In genomic region chr14:55014991-55015766, GRCm38 (mm10) we compare ENCODE assay signal across 7 mouse cellular contexts. TPM values are rescaled to one million over a fixed set of nuclear protein-coding genes. Genes with fewer than 3 reads are reported as not detected.
DNase-seq lines count a peak whose midpoint lies in the region; ATAC-seq lines count a peak whose summit lies in the region.

Ngdn (plus strand) TSS chr14:55015454.

- H3K27me3 ChIP-seq in embryonic facial prominence, embryonic 11.5 days (ENCODE audit: control insufficient read depth, insufficient read depth, low read length): no peaks in the 10 kb centered on the region
- no peaks in the 10 kb centered on the region for H3K27me3 ChIP-seq in limb, embryonic 10.5 days (ENCODE audit: low read depth, poor library complexity, severe bottlenecking)
- H3K27me3 ChIP-seq in midbrain, embryonic 13.5 days: no peaks in the 10 kb centered on the region

- H3K27ac ChIP-seq in embryonic facial prominence, embryonic 11.5 days (replicated peaks; ENCODE audit: low read depth, low read length): peak within 1 kb of the TSS; percentile 83
- H3K27ac ChIP-seq in limb, embryonic 10.5 days: peak within 1 kb of the TSS; percentile 93
- H3K27ac ChIP-seq in midbrain, embryonic 13.5 days: peak within 1 kb of the TSS; percentile 94

- no peaks in the 10 kb centered on the region for H3K4me1 ChIP-seq in embryonic facial prominence, embryonic 11.5 days (ENCODE audit: control insufficient read depth, insufficient read depth, low read length)
- H3K4me1 ChIP-seq in limb, embryonic 10.5 days: no peaks in the 10 kb centered on the region
- peaks cover 9% of the 10 kb centered on the region for H3K4me1 ChIP-seq in midbrain, embryonic 13.5 days (replicated peaks)

- under 1% methylated on average over 36 of the region's 36 CpGs for WGBS in embryonic facial prominence, embryonic 11.5 days
- under 1% methylated on average over 36 of the region's 36 CpGs for WGBS in limb, embryonic 10.5 days
- WGBS in midbrain, embryonic 13.5 days: under 1% methylated on average over 36 of the region's 36 CpGs

- H3K9me3 ChIP-seq in embryonic facial prominence, embryonic 11.5 days (replicated peaks; ENCODE audit: control insufficient read depth, low read length): no peaks in the 10 kb centered on the region
- H3K9me3 ChIP-seq in limb, embryonic 10.5 days (replicated peaks): no peaks in the 10 kb centered on the region
- peaks cover 2% of the 10 kb centered on the region; the same call in 1 of the 2 replicates for H3K9me3 ChIP-seq in midbrain, embryonic 13.5 days

- ATAC-seq in embryonic facial prominence, embryonic 11.5 days (replicated peaks; ENCODE audit: insufficient number of reproducible peaks, low FRiP score, low TSS enrichment, low read depth): peak; percentile 96
- ATAC-seq in granulocyte monocyte progenitor cell, adult 5-6 weeks (replicated peaks; ENCODE audit: poor library complexity, severe bottlenecking): peak; percentile 89
- ATAC-seq in midbrain, embryonic 13.5 days: peak; percentile 97

- no peaks in the 10 kb centered on the region for H3K36me3 ChIP-seq in embryonic facial prominence, embryonic 11.5 days (replicated peaks; ENCODE audit: control insufficient read depth, insufficient read depth, low read depth, low read length)
- peaks cover 27% of the 10 kb centered on the region for H3K36me3 ChIP-seq in limb, embryonic 10.5 days
- H3K36me3 ChIP-seq in midbrain, embryonic 13.5 days: peaks cover 5% of the 10 kb centered on the region; the same call in 1 of the 2 replicates

- DNase-seq in adrenal gland, postnatal 14 days: peak; percentile 97
- peak; percentile 99 for DNase-seq in embryonic facial prominence, embryonic 11.5 days (ENCODE audit: low spot score)
- peak; percentile 99 for DNase-seq in kidney, adult 11 months
- peak; percentile 96 for DNase-seq in limb, embryonic 10.5 days (ENCODE audit: low spot score)
- peak; percentile 93 for DNase-seq in spleen, adult 12 weeks (ENCODE audit: low spot score)

- peak within 1 kb of the TSS; percentile 73 for H3K4me2 ChIP-seq in embryonic facial prominence, embryonic 11.5 days (ENCODE audit: low read depth, low read length)
- H3K4me2 ChIP-seq in midbrain, embryonic 13.5 days (replicated peaks): peak within 1 kb of the TSS; percentile 87

- peak within 1 kb of the TSS; percentile 81 for H3K9ac ChIP-seq in embryonic facial prominence, embryonic 11.5 days (replicated peaks; ENCODE audit: low read length)
- H3K9ac ChIP-seq in midbrain, embryonic 13.5 days (replicated peaks): peak within 1 kb of the TSS; percentile 77

- peak within 1 kb of the TSS; percentile 70 for H3K4me3 ChIP-seq in embryonic facial prominence, embryonic 11.5 days (ENCODE audit: low read depth, low read length)
- peak within 1 kb of the TSS; percentile 83 for H3K4me3 ChIP-seq in limb, embryonic 10.5 days
- H3K4me3 ChIP-seq in midbrain, embryonic 13.5 days (replicated peaks): peak within 1 kb of the TSS; percentile 84

RNA-seq across cellular contexts. Expression of gene Ngdn, which starts in this region (rescaled TPM):
- 34.5 and 39.2 TPM in 2 replicates for total RNA-seq in adrenal gland, postnatal 14 days (2021)
- polyA plus RNA-seq in embryonic facial prominence, embryonic 11.5 days (2014; fragmentation: Nextera tagmentation; extraction: Ambion mirVana): 92.8 and 97.7 TPM in 2 replicates
- 50.2 and 65.5 TPM in 2 replicates for total RNA-seq in granulocyte monocyte progenitor cell, adult 5-6 weeks (2014; fragmentation: Nextera tagmentation)
- 62.7 and 75.3 TPM in 2 replicates for total RNA-seq in granulocyte monocyte progenitor cell, adult 5-6 weeks (2017)
- 97.5 and 98.1 TPM in 2 replicates for polyA plus RNA-seq in limb, embryonic 10.5 days (2016; fragmentation: Nextera tagmentation; extraction: Ambion mirVana)
- 60.4 and 62.7 TPM in 2 replicates for polyA plus RNA-seq in midbrain, embryonic 13.5 days (2015; fragmentation: Nextera tagmentation; extraction: Ambion mirVana)

Comparison
In these comparisons a context has a peak if more than half of its experiments do, and no peak if none do; other contexts are left out.
1. Peak in every context shown above with its lines: DNase-seq, ATAC-seq, H3K4me3 ChIP-seq and H3K27ac ChIP-seq.